Mouse (Mus musculus) stomach, embryonic 14.5 days (tissue): ENCODE data around the gene Ythdf2. TPM values are rescaled to one million over a fixed set of nuclear protein-coding genes. Genes with fewer than 3 reads are reported as not detected.

Experiments used
- microRNA-seq: library from miRNA; unstranded; fragments of <30 nt; microRNA quantifications from one replicate; pipeline ENCODE4, GENCODE M21; 2016
- polyA plus RNA-seq: library from polyadenylated mRNA; unstranded; fragments of >200 nt; fragmentation: Nextera tagmentation; extraction: Ambion mirVana; gene quantifications from 2 replicates; pipeline ENCODE4 v1.2.1, GENCODE M21; 2014

Ythdf2 gene
- polyA plus RNA-seq, 1 experiment from 2014 or later, result 114 TPM

Small RNAs within 50 kb of the gene (microRNA-seq; reads per million reads assigned to microRNA genes)
- not detected for gene Gm22033

Other genes with a start within 250 kb of the Ythdf2 start
- 0.14 and 0.27 TPM in 2 replicates for gene Gm10300, start 137.6 kb downstream of the Ythdf2 start, polyA plus RNA-seq
- 55.0 and 57.3 TPM in 2 replicates for gene Epb41, start 137.0 kb downstream of the Ythdf2 start, polyA plus RNA-seq
- gene Oprd1, start 67.8 kb downstream of the Ythdf2 start, polyA plus RNA-seq, result 0.07 and 0.20 TPM in 2 replicates
- 34.2 and 37.4 TPM in 2 replicates for gene Gmeb1, start 49.3 kb upstream of the Ythdf2 start, polyA plus RNA-seq
- gene Taf12, start 62.1 kb upstream of the Ythdf2 start, polyA plus RNA-seq, result 34.8 and 36.2 TPM in 2 replicates
- gene Rab42, start 91.1 kb upstream of the Ythdf2 start, polyA plus RNA-seq, result 2.2 and 2.6 TPM in 2 replicates
- gene Trnau1ap, start 117.2 kb upstream of the Ythdf2 start, polyA plus RNA-seq, result 68.3 and 74.8 TPM in 2 replicates
- gene Rcc1, start 141.3 kb upstream of the Ythdf2 start, polyA plus RNA-seq, result 45.3 and 45.5 TPM in 2 replicates
- gene Phactr4, start 210.2 kb upstream of the Ythdf2 start, polyA plus RNA-seq, result 26.3 and 27.5 TPM in 2 replicates